Mouse (Mus musculus) lung, adult 2 months (tissue): ENCODE data around the gene Cntnap5c.

ENCODE experiments used
- CTCF ChIP-seq: fragments of 200-500 bp; IDR thresholded peaks from 2 replicates; pipeline ENCODE4 v1.5.1; 2011; ENCODE audit warnings: mild to moderate bottlenecking, low read length, control low read depth; ENCODE audit not compliant: insufficient read depth
- POLR2A ChIP-seq: fragments of 200-500 bp; IDR thresholded peaks from 2 replicates; pipeline ENCODE4 v1.6.1; 2011; ENCODE audit warnings: low read depth, mild to moderate bottlenecking, control low read depth, low read length, borderline replicate concordance; ENCODE audit errors: extremely low read depth

DNA sequence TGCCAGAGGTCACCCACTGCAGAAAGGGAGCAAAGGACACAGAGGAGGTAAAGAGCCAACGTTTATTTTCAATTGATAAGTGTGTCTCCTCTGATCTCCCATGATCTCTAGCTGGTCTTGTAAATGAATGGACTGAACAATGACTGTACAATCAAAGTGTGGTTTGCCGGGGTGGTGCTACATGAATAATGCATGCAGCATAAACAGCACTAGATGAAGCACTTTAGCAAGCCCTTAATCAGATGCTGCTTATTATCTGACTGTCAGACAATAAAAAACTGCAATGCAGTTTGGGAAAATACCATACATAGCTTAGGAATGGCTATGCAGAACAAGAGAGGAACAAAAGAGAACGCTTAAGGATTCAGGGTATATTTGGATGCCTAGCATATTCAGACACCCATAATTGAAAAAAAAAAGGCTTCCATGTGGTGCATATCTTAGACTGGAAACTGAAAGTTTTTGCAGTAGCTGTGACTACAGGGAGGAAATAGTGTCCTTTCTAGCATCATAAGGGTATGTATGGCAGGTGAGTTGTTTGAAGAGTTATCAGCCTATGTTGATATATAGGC lies 30.1 kb downstream of the Cntnap5c start:
- TF ChIP-seq CTCF = no peak
- TF ChIP-seq POLR2A = no peak
